Mouse (Mus musculus) thymus, postnatal 10 days (tissue): Measurements from ENCODE around the gene Shq1.

Experiments
- DNase-seq, 2 experiments: peaks; one replicate each; pipeline ENCODE4 v3.0.0; 2021; ENCODE audit warnings: low spot score in 2 of 2

Shq1 gene

DNA sequence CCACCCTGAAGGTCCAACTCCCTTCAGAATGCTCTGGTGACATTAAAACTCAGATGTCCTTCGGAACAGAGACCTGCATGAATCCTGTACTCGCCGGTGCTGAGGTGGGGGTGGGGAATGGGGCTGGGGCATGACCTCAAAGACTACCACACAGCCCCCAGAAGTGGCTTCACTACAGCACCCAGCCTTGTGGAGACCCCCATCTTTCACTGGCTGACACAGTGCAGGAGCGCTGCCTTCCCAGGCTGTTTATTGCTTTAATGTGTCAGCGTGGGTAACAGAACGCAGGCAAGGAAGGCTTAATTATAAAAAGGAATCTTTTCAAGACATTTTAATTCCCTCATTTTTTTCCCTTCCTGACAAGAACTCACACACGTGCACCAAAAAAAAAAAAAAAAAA, 137.6 kb downstream of the Shq1 start:
- no peak for DNase-seq

DNA sequence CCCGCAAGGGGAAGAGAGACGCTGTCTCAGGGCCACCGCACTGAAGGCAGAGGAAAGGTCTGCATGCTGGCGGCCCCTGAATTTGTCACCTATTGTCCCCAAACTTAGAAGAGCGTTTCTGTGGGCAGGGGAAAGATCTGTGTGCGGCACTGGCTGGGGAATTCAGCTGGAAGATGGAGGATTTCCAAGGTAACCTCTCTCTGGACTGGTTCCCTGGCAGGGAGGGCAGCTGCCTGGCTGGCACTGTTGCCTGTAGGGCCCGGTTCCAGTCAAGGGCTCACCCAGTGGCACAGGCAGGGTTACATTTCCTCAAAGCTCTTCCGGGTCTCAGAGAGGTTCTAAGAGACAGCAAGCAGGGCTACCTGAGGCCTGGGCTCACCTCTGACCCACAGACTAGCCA, 138.6 kb downstream of the Shq1 start:
- no peak for DNase-seq

DNA sequence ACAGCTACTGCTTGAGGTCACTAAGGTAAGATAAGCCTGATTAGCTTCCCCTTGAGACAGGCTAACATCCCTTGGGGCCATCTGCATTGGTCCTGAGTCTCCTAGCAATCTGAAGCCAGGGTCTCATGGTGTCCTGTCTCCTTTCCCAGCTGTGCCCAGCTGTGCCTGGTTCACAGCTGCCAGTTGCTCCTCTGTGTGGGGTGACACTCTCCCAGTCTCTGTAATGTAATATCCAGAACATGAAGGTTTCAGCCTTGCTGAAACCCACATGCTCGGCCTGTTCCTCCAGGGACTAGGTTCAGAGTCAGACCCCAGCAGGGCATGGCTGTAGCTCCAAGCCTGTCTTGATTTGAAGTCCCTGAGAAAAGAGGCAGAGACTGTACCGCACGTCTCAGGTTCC, 141.3 kb downstream of the Shq1 start:
- DNase-seq, result no peak

DNA sequence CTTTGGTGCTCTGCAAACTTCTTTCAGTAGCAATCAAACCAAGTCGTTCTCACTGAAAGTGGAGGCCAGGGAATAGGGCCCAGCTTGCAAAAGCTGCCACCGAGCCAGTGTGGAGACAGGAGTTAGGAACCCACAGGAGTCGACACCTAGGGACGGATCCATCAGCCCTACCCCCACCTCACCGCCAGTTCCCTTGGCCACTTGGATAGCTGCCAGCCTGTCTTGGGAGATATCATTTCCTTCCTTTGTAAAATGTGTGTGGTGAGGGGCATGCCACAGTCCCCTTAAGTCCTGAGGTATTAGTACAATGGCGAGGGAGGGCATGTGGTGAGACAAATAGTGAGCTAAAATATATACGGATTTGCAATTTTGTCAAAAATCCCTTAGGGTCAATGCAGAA, 142.4 kb downstream of the Shq1 start:
- no peak for DNase-seq

DNA sequence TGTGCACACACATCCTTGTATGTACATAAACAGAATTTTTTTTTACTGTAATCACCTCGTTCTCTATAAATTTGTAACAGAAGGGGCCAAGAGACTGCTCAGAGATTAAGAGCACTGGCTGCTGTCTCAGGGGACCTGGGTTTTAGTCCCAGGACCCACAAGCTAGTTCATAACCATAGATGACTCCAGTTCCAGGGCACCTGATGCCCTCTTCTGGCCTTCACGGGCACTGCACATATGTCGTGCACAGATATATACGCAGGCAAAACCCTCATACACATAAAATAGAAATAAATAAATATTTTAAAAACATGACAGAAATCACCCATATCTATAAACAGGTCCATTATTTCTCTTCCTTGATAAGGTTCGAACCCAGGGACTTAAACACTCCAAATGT, 143.0 kb downstream of the Shq1 start:
- peak in 1 of 2 experiments; percentile 35 for DNase-seq

DNA sequence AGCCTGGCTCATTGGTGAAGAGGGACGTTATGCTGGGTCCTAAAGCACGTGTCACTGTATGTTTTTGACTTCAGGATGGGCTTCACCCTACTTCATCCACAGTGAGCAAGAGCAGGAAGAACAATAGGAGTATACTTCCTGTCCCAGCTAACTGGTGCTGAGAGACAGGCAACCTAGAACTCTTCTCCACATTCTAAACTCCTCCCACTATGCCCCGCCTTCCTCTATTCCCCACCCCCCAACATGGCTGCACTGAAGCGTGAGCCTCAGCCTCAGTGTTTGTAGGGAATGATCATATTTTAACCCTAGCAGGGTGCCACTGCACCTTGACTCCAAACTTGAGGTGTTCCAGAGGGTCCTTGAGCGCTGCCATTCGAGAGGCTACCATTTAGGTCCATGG, 143.8 kb downstream of the Shq1 start:
- no peak for DNase-seq

DNA sequence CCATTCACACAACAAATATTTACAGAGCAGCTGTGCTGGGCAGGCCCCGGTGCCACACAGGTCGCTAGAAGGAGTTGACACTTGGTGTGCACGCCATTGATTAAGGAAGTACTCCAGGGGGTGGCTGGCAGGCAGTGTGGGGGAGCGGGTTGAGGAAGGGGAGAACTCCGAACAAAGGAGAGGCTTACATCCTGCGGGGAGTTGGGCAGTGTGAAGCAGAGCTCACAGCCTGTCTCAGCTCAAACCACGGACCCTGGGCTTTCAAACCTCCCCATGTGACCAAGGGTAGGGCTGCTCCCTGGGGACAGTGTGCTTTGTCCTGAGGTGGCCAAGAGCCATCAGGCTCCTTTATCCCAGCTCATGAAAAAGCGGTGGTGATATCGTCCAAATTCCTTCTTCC, 144.9 kb downstream of the Shq1 start:
- no peak for DNase-seq

DNA sequence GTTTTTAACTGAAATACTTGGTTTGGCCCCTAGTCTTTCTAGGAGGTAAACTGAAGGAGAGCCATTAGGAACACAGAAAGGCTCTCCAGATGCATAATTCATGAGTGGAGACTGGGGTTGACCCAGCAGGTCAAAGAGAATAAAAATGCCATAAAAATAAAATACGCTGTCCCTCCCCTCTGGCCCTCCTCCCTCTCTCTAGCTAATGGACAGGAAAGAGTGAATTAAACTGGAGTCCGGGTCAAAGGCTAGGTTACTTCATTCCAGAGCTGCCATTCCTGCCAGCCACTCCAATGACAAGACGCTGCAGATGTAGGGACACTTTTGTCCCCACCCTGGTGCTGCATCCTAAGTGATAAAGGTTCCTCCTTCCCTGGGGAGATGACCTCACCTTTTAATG, 145.5 kb downstream of the Shq1 start:
- DNase-seq, result no peak

DNA sequence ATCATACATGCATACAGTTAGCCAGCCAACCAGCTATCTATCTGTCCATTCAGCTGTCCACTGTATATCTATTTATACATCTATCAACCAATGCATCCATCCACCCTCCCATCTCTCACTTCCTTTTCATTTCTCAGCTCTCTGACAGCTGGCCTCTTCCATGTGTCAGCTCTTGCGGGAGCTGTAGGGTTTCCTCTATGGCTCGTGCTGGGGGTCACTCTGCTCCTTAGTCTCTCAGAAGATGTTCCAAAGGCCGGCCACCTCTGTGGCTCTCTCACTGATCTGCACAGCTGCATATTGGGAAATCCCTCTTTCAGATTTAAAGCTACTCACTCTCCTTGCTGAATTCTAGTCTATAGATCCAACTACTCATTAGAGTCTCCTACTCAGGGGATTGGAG, 148.5 kb downstream of the Shq1 start:
- no peak for DNase-seq

DNA sequence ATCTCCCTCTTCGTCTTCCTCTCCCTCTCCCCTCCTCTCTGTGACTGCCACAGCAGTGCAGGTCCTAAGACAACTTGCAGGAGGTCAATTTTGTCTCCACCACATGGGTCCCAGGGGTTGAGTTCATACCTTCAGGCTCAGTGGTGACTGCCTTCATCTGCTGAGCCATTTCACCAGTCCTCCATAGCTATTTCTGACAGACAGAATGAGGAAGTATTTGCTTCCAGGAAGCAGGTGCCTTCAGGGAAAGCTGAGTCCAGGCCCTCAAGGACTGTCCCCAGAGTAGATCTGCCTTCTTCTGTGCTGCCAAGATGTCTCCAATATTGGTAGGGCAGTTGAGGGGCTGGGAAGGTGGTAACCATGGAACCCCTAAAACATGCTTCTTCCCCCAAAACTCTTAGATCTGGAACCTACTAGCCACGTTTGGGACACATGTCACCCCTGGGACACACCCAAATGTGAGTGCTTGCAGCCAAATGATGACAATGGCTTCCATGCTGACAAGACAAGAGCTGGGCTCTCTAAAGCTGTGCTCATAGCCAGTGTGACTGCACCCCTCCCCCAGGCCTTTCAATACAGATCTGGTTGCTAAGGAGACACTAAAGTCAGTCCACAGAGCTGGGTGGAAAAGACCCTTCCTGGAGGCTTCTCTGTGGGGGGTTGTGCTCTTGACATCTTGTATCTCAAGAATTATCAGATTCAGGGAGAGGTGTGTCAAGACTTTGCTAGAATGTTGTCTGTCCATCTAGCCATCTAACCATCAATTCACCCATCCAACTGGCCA, 149.2 kb downstream of the Shq1 start:
- no peak for DNase-seq

DNA sequence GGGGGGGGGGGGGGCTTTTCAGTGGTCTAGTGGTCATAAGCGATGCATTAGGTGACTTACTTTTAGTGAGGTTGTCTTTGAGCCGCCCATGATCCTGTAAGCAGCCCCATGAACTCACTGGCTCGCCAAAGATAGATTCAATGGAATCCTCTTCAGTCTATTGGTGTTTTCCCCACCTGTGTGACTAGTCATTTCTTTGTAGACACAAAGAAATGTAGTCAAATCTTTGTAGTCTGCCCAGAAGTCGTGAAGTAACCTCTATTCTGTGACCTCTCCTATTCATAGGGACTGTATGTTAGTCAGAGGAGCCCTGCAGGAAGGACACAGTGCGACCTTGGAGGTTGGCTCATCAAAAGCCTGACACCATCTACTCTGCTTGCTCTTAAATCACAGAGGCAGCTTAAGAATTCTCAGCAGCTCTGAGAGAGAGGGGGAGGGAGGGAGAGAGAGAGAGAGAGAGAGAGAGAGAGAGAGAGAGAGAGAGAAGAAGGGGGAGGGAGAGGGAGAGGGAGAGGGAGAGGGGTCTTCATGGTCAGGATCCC, 150.3 kb downstream of the Shq1 start:
- DNase-seq, result no peak

DNA sequence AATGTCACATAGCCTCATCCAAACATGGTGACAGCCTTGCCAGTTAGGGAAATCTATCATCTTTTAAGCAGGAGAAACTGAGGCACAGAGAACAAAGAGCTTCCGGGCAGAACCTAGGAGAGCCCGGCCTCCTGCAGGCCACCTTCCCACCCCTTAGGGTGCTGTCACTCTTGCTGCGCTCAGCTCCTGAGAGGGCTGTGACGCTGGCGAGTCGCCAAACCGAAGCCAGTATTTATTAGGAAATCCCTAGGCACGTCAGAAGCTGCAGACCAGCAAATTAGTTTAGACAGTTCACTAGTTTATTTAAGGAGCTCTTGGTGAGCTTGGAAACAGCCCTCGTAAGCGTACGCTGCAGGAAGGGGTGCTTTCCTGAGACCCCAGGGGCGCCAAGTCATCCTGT, 151.1 kb downstream of the Shq1 start:
- no peak for DNase-seq
